Mouse (Mus musculus): ENCODE measurements around the gene Etv5. TPM values are rescaled to one million over a fixed set of nuclear protein-coding genes. Genes with fewer than 3 reads are reported as not detected.

The Etv5 gene
- polyA plus RNA-seq, 1 experiment from 2014 or later: 52.7 TPM

- Histone ChIP-seq H3K4me3 (ENCODE audit: low read depth, low read length) (no peak overlapping the region), H3K27me3 (ENCODE audit: control insufficient read depth, insufficient read depth, low read length) (no peaks in the 10 kb centered on the region), H3K36me3 (ENCODE audit: control insufficient read depth, insufficient read depth, low read length) (no peaks in the 10 kb centered on the region), H3K4me2 (ENCODE audit: low read depth, severe bottlenecking) (no peak overlapping the region), H3K9ac (ENCODE audit: low read length) (no peak overlapping the region), H3K27ac (replicated peaks; ENCODE audit: low read depth, low read length) (no peak overlapping the region), H3K9me3 (ENCODE audit: control insufficient read depth, low read length) (no peaks in the 10 kb centered on the region), H3K4me1 (ENCODE audit: control insufficient read depth, insufficient read depth, low read length) (no peaks in the 10 kb centered on the region)
- 64% methylated on average over 4 of the region's 4 CpGs for WGBS
- ATAC-seq (ENCODE audit: insufficient number of reproducible peaks, low FRiP score, low TSS enrichment, low read depth) (no peak), DNase-seq (ENCODE audit: low spot score) (no peak)
Observed at GRCm38 (mm10) chr16:22341236-22341671, 98.3 kb downstream of the Etv5 start.

GRCm38 (mm10) chr16:22335781-22336180 is 103.7 kb downstream of the Etv5 start:
- H3K4me2 ChIP-seq (ENCODE audit: low read depth, severe bottlenecking): no peak overlapping the region
- peaks cover 3% of the 10 kb centered on the region; the same call in 1 of the 2 replicates for H3K9me3 ChIP-seq (ENCODE audit: control insufficient read depth, low read length)
- DNase-seq (ENCODE audit: low spot score) (no peak), ATAC-seq (ENCODE audit: insufficient number of reproducible peaks, low FRiP score, low TSS enrichment, low read depth) (no peak)
- H3K27ac ChIP-seq (replicated peaks; ENCODE audit: low read depth, low read length): no peak overlapping the region
- no peaks in the 10 kb centered on the region for H3K4me1 ChIP-seq (ENCODE audit: control insufficient read depth, insufficient read depth, low read length)
- no peaks in the 10 kb centered on the region for H3K36me3 ChIP-seq (ENCODE audit: control insufficient read depth, insufficient read depth, low read length)
- H3K27me3 ChIP-seq (ENCODE audit: control insufficient read depth, insufficient read depth, low read length): no peaks in the 10 kb centered on the region
- 79% methylated on average over 3 of the region's 3 CpGs for WGBS
- no peak overlapping the region for H3K4me3 ChIP-seq (ENCODE audit: low read depth, low read length)
- H3K9ac ChIP-seq (ENCODE audit: low read length): no peak overlapping the region

Other genes with a start within 250 kb of the Etv5 start
- gene Tra2b, start 173.7 kb downstream of the Etv5 start, polyA plus RNA-seq (2014; fragmentation: Nextera tagmentation; extraction: Ambion mirVana): 481 and 509 TPM in 2 replicates
- gene Dgkg, start 217.5 kb upstream of the Etv5 start, polyA plus RNA-seq (2014; fragmentation: Nextera tagmentation; extraction: Ambion mirVana): 0.16 and 0.50 TPM in 2 replicates

All from limb, embryonic 11.5 days (tissue).